Mouse (Mus musculus) CH12.LX (cell line): Measurements from ENCODE around the gene Tubb5. TPM values are rescaled to one million over a fixed set of nuclear protein-coding genes. Genes with fewer than 3 reads are reported as not detected.

Experiments used
- DNase-seq: peaks from one replicate; pipeline ENCODE4 v3.0.0-alpha.2; 2013; ENCODE audit errors: extremely low read depth
- H3K27ac ChIP-seq: 2 replicates; pipeline ENCODE4 v1.5.1; 2012; ENCODE audit warnings: low read depth, mild to moderate bottlenecking, control low read depth, moderate library complexity; ENCODE audit not compliant: insufficient read depth
- H3K27me3 ChIP-seq: replicated peaks from 2 replicates; pipeline ENCODE3; 2012; ENCODE audit warnings: inconsistent platforms
- H3K36me3 ChIP-seq, 2 experiments: replicated peaks in 1 of 2; 2 replicates each; pipeline versions ENCODE3 to v1.6.1; 2012; ENCODE audit warnings: inconsistent platforms in 1 of 2, low read length in 1 of 2, mild to moderate bottlenecking in 1 of 2, mixed read lengths in 1 of 2, moderate library complexity in 1 of 2; ENCODE audit not compliant: control insufficient read depth in 1 of 2, insufficient read depth in 1 of 2
- H3K4me1 ChIP-seq, 2 experiments: 2 replicates each; pipeline ENCODE4 v1.6.1; 2012; ENCODE audit warnings: inconsistent platforms in 1 of 2, moderate library complexity in 1 of 2; ENCODE audit not compliant: insufficient read depth in 2 of 2, control insufficient read depth in 1 of 2
- H3K4me2 ChIP-seq: 2 replicates; pipeline ENCODE4 v1.6.1; 2012; ENCODE audit warnings: low read depth, mild to moderate bottlenecking, control low read depth; ENCODE audit not compliant: poor library complexity, insufficient read depth, severe bottlenecking
- H3K4me3 ChIP-seq, 3 experiments: fragments of 150-350 bp in 1 of 3; sonication (generic) in 1 of 3; replicated peaks in 1 of 3; 2 replicates each; pipeline versions ENCODE3 to v1.5.1; 2011 to 2012; ENCODE audit warnings: low read depth in 2 of 3, low read length in 2 of 3, mild to moderate bottlenecking in 2 of 3, moderate library complexity in 2 of 3, control low read depth in 1 of 3, improper control_type of control experiment in 1 of 3, inconsistent platforms in 1 of 3, mixed read lengths in 1 of 3; ENCODE audit not compliant: poor library complexity in 1 of 3
- H3K79me2 ChIP-seq: replicated peaks from 2 replicates; pipeline ENCODE4 v1.6.1; 2012; ENCODE audit warnings: mild to moderate bottlenecking, moderate library complexity; ENCODE audit not compliant: control insufficient read depth, poor library complexity, insufficient read depth, severe bottlenecking; ENCODE audit errors: extremely low read depth
- H3K9ac ChIP-seq: 2 replicates; pipeline ENCODE4 v1.6.1; 2012; ENCODE audit warnings: low read depth, mild to moderate bottlenecking, control low read depth, moderate library complexity; ENCODE audit not compliant: insufficient read depth
- H3K9me3 ChIP-seq: replicated peaks from 2 replicates; pipeline ENCODE3; 2012; ENCODE audit warnings: low read length, inconsistent platforms, mixed read lengths
- CHD2 ChIP-seq: IDR thresholded peaks from 2 replicates; pipeline ENCODE4 v1.6.1; 2011; ENCODE audit warnings: low read length, improper control_type of control experiment
- ELF1 ChIP-seq: IDR thresholded peaks from 2 replicates; pipeline ENCODE4 v1.6.1; 2014; ENCODE audit warnings: low read depth, mild to moderate bottlenecking, inconsistent platforms, low read length, improper control_type of control experiment
- EP300 ChIP-seq: IDR thresholded peaks from 2 replicates; pipeline ENCODE4 v1.6.1; 2011; ENCODE audit warnings: low read length, improper control_type of control experiment
- JUN ChIP-seq: IDR thresholded peaks from 2 replicates; pipeline ENCODE4 v1.6.1; 2011; ENCODE audit warnings: low read depth, mild to moderate bottlenecking, low read length, improper control_type of control experiment, moderate library complexity; ENCODE audit not compliant: insufficient read depth
- MAX ChIP-seq: IDR thresholded peaks from 2 replicates; pipeline ENCODE4 v1.6.1; 2011; ENCODE audit warnings: low read length, improper control_type of control experiment
- MEF2A ChIP-seq: IDR thresholded peaks from 2 replicates; pipeline ENCODE4 v1.6.1; 2014; ENCODE audit warnings: low read depth, mild to moderate bottlenecking, inconsistent platforms, low read length, improper control_type of control experiment, borderline replicate concordance
- NELFE ChIP-seq: IDR thresholded peaks from 2 replicates; pipeline ENCODE4 v1.6.1; 2011; ENCODE audit warnings: low read depth, low read length, improper control_type of control experiment
- POLR2A ChIP-seq: IDR thresholded peaks from 2 replicates; pipeline ENCODE4 v1.6.1; 2011; ENCODE audit warnings: low read depth, mild to moderate bottlenecking, improper control_type of control experiment, low read length
- POLR2AphosphoS2 ChIP-seq: IDR thresholded peaks from 2 replicates; pipeline ENCODE4 v1.6.1; 2011; ENCODE audit warnings: low read depth, low read length, improper control_type of control experiment
- SIN3A ChIP-seq: IDR thresholded peaks from 2 replicates; pipeline ENCODE4 v1.6.1; 2012; ENCODE audit warnings: low read length, improper control_type of control experiment, inconsistent platforms
- SMC3 ChIP-seq: IDR thresholded peaks from 2 replicates; pipeline ENCODE4 v1.6.1; 2011; ENCODE audit warnings: low read depth, low read length, improper control_type of control experiment
- TCF12 ChIP-seq: IDR thresholded peaks from 2 replicates; pipeline ENCODE4 v1.6.1; 2014; ENCODE audit warnings: low read depth, mild to moderate bottlenecking, inconsistent platforms, low read length, improper control_type of control experiment
- USF1 ChIP-seq: IDR thresholded peaks from 2 replicates; pipeline ENCODE4 v1.6.1; 2014; ENCODE audit warnings: low read depth, mild to moderate bottlenecking, inconsistent platforms, low read length, improper control_type of control experiment
- ZNF384 ChIP-seq: IDR thresholded peaks from 2 replicates; pipeline ENCODE4 v1.6.1; 2012; ENCODE audit warnings: low read depth, low read length, improper control_type of control experiment, inconsistent platforms
- dilution Hi-C: fragments of 300-500 bp; cut with MboI; formaldehyde crosslinking; loops from 2 replicates; pipeline ENCODE4 v1.14.3; 2020; ENCODE audit warnings: low sequenced_read_pairs; ENCODE audit not compliant: extremely low pct_unique_long_range_greater_than_20kb, extremely low pct_ligation_motif_present
- in situ Hi-C: fragments of 300-500 bp; cut with MboI; formaldehyde crosslinking; loops from 3 replicates; pipeline ENCODE4 v1.14.3; 2019; ENCODE audit warnings: low sequenced_read_pairs, low pct_ligation_motif_present, low pct_unique_long_range_greater_than_20kb, mixed read lengths
- polyA plus RNA-seq: library from polyadenylated mRNA; unstranded; fragments of >175 nt; gene quantifications from 2 replicates; pipeline ENCODE4 v1.2.1, GENCODE M21; 2012; ENCODE audit warnings: low read depth; ENCODE audit not compliant: insufficient read length
- total RNA-seq, 2 experiments: library from RNA; depleted of rRNA; stranded (reverse); fragments of 300-350 nt in 1 of 2; fragments of >200 nt in 1 of 2; gene quantifications; 2 replicates each; pipeline ENCODE4 v1.2.3; 2012 to 2014

The Tubb5 gene
- total and polyA plus RNA-seq, 3 experiments, result 1,014 to 1,121 (median 1,053) TPM

DNA sequence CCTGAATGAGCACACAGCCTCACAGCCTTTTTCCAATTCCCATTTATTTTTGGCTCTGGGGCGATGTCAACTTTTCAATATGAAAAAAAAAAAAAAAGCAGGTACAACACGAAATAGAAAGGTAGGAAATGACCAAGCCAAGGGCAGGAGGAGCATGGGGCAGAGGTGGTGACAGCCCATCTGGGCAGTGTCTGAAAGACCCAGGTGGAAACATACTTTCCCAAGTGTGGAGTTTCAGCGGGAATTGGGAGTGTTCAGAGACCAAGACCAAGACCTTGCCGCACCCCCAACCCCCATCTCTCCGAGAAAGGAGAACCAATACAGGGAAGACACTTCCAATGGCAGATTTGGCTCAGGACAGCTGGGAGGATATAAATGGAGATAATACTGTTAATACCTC, 4.2 kb downstream of the Tubb5 start:
- H3K36me3 ChIP-seq, result peaks cover 51 to 76% of the 10 kb centered on the region in 2 experiments
- no peak overlapping the region for H3K9ac ChIP-seq
- peaks cover 38% of the 10 kb centered on the region for H3K79me2 ChIP-seq
- H3K4me3 ChIP-seq, result no peak overlapping the region
- H3K4me2 ChIP-seq, result no peak overlapping the region
- no peaks in the 10 kb centered on the region for H3K27me3 ChIP-seq
- no peak for DNase-seq
- H3K4me1 ChIP-seq, result peaks cover 11 to 25% of the 10 kb centered on the region in 2 experiments
- in situ Hi-C loops (no loop called here), dilution Hi-C loops (no loop called here)
- no peak overlapping the region for H3K27ac ChIP-seq
- peaks cover 7% of the 10 kb centered on the region for H3K9me3 ChIP-seq
- TF ChIP-seq ZNF384 (peak; percentile 22; the same call in 1 of the 2 replicates), JUN (no peak), USF1 (no peak), TCF12 (no peak)

DNA sequence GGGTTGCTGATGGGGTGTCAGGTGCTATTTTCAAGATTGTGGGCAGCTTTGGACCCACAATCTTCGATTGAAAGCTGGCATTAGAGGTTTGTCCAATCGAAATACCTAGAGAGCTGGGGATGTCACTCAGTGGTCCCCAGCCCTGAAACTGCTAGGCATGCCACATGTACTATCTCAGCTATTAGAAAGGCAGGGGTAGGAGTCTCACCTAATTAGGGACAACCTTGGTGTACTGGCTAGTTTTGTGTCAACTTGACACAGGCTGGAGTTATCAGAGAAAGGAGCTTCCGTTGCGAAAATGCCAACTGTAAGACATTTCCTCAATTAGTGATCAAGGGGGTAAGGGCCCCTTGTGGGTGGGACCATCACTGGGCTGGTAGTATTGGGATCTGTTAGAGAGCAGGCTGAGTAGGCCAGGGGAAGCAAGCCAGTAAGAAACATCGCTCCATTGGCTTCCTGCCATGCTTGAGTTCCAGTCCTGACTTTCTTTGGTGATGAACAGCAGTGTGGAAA, 4.8 kb downstream of the Tubb5 start:
- dilution Hi-C loops, result no loop called here
- peaks cover 7% of the 10 kb centered on the region for H3K9me3 ChIP-seq
- no peak overlapping the region for H3K9ac ChIP-seq
- H3K79me2 ChIP-seq, result peaks cover 38% of the 10 kb centered on the region
- H3K4me3 ChIP-seq, result no peak overlapping the region
- peaks cover 11 to 25% of the 10 kb centered on the region in 2 experiments for H3K4me1 ChIP-seq
- TF ChIP-seq SMC3 (0 out of 2 replicates have a peak, but pooled peaks have one; percentile 2), ZNF384 (no peak), POLR2A (peak; percentile 51; the same call in 1 of the 2 replicates), MEF2A (no peak), EP300 (no peak), POLR2AphosphoS2 (peak; percentile 94; the same call in 1 of the 2 replicates), CHD2 (peak; percentile 63), MAX (no peak), NELFE (no peak)
- TF ChIP-seq, all 38 proteins: peak for 4
- no peak for DNase-seq
- in situ Hi-C loops, result no loop called here
- no peak overlapping the region for H3K4me2 ChIP-seq
- H3K36me3 ChIP-seq, result peaks cover 51 to 79% of the 10 kb centered on the region in 2 experiments
- no peak overlapping the region for H3K27ac ChIP-seq
- no peaks in the 10 kb centered on the region for H3K27me3 ChIP-seq

DNA sequence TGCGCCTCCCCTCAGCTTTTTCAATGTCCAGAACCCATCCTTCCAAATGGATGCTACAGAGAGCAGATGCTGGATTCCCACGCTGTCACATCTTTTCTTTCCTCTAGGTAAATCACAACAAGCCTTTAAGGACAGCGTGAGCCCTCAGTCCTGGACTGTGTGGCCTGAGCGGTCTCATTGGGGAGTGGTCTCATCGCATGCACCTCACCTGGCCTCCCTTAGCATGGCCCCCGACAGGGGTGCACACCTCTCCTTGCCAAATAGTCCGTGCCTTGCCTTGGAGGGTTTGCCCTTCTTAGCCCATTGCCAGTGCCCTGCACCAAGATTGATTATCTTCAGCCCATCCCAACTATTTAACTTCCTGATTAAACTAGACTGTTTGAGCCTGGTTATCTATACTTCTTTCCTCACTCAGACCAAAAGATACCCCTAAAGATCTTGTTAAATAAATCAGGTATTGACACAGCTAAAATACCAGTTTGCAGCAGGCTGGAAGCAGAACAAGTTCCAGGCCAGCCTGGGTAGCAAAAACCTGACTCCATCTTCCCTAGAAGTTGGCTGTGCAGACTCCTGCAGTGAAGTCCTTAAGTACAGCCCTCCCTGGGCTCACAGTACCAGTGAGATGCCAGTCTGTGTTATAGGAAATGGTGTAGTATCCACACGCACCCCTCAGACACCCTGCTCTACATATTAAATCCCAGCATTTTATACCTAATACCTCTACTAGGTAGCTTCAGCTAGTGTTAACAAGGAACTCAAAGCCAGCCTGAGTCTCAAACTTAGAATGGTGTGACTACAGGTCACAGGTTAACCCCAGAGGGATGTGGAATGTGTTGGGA, 5.5 kb downstream of the Tubb5 start:
- no peak overlapping the region for H3K4me2 ChIP-seq
- H3K9ac ChIP-seq, result no peak overlapping the region
- peaks cover 51 to 86% of the 10 kb centered on the region in 2 experiments for H3K36me3 ChIP-seq
- H3K79me2 ChIP-seq, result peaks cover 34% of the 10 kb centered on the region
- H3K27me3 ChIP-seq, result no peaks in the 10 kb centered on the region
- H3K4me1 ChIP-seq, result peaks cover 11 to 25% of the 10 kb centered on the region in 2 experiments
- dilution Hi-C loops (no loop called here), in situ Hi-C loops (no loop called here)
- H3K4me3 ChIP-seq, result no peak overlapping the region
- TF ChIP-seq POLR2A, result peak; percentile 12
- peak; percentile 29; the same call in 1 of the 2 replicates for TF ChIP-seq SIN3A
- peak; percentile 98; the same call in 1 of the 2 replicates for TF ChIP-seq POLR2AphosphoS2
- no peak for TF ChIP-seq ELF1
- DNase-seq, result no peak
- peaks cover 7% of the 10 kb centered on the region for H3K9me3 ChIP-seq
- H3K27ac ChIP-seq, result no peak overlapping the region
